Mouse (Mus musculus) megakaryocyte-erythroid progenitor cell, adult 5-6 weeks (primary cell): ENCODE measurements around the gene Wdr63. TPM values are rescaled to one million over a fixed set of nuclear protein-coding genes. Genes with fewer than 3 reads are reported as not detected.

ENCODE experiments used
- ATAC-seq: replicated peaks from 2 replicates; pipeline ENCODE4 v1.8.0; 2016; ENCODE audit warnings: mild to moderate bottlenecking, inconsistent platforms; ENCODE audit not compliant: severe bottlenecking, poor library complexity, low FRiP score, low TSS enrichment
- total RNA-seq, 2 experiments: library from RNA; stranded (forward) in 1 of 2; stranded (reverse) in 1 of 2; fragments of 200-1000, 215-1000 nt in 1 of 2; fragments of >200 nt in 1 of 2; fragmentation: Nextera tagmentation in 1 of 2; gene quantifications; 2 replicates each; pipeline ENCODE4 v1.2.3; 2014 to 2017

Gene Wdr63
- total RNA-seq, 2 experiments from 2014 or later: not detected

GRCm38 (mm10) chr3:146063146-146063545 is 44.8 kb downstream of the Wdr63 start:
- no peak for ATAC-seq

- no peak for ATAC-seq
Observed at GRCm38 (mm10) chr3:146059356-146059926, 48.5 kb downstream of the Wdr63 start.

DNA sequence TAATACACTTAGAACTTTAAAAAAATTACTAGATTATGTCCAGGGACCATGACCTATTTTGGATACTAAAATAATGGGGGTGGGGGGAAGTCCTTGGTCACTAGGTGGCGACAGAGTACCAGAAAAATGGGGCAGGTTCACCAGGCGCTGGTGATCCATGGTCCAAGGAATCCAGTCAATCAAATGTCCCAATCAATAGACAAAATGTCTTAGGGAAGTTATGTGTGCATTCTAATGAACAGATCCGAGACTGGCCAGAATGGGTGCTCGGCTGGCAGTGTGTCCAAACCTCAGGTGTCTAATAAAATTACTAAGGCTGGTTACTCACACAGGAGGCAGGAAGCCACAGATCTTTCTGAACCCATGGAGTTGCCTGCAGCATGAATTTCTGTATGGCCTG is 49.7 kb downstream of the Wdr63 start:
- ATAC-seq: peak; percentile 78

- no peak for ATAC-seq
Observed at GRCm38 (mm10) chr3:146057131-146057530, 50.8 kb downstream of the Wdr63 start.

GRCm38 (mm10) chr3:146053873-146054272 is 54.1 kb downstream of the Wdr63 start:
- ATAC-seq: no peak

DNA sequence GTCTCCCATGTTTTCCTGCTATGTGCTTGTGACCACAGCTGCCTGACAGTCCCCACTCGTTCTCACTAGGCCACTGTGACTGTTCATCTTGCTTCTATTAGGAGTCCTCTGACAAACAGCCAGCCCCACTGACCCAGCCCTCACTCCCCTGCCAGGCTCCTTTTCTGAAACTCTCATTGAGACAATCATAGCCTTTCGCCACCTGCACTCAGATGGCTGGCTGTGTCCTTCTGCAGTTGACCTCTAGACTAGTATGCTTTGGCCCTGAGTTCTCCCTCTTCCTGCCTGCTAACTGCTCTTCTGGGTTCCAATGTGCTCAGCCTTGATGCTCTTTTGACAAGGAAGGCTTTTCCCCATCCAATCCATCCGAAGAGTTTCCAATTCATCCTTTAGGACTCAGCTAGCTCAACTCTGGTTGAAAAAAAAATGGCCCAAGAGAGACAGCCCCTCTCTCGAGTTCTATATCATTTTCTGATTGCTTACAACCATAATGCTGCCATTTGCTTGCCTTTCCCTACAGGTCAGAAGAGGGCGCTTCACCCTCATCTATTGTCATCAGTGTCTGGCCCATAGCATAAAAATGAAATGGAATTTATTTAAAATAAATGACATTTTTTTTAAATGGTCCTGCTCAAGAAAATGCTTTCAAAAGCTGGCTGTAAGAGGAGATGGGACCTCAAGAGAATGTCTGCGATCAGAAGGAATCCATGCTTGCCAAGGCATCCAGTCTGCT is 54.7 kb downstream of the Wdr63 start:
- ATAC-seq: no peak

DNA sequence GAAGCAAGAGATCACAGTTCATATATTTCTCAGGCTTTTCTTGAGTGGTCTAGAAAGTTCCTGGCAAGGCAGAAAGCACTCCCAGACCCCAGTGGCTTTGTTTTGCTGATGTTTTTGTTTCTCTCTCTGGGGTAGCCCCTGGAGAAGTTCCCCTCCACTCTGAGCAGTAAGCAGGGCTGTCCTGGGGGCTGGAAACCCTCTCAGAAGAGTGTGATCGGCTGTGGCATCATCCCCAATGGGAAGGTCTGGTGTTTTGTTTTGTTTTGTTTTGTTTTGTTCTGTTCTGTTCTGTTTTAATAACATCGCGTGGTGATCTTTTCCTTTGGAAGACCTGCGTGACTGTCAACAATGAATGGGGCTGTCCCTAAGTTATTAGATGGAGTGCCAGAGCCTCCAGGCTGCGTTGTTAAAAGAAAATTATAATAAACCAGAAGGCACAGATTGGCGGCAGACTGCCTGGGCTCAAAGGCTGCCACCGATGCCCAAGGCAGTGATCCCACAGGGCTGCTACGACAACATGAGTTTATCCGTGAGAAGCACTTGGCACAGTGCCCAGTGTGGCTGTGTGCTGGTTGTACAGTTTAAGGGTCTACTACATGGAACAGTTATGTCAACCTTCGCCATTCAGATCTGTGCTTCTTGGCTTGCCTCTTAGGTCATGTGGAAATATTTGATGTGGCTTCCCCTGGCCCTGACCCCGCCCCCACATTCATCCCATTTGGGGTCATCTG is 56.5 kb downstream of the Wdr63 start:
- ATAC-seq: no peak

DNA sequence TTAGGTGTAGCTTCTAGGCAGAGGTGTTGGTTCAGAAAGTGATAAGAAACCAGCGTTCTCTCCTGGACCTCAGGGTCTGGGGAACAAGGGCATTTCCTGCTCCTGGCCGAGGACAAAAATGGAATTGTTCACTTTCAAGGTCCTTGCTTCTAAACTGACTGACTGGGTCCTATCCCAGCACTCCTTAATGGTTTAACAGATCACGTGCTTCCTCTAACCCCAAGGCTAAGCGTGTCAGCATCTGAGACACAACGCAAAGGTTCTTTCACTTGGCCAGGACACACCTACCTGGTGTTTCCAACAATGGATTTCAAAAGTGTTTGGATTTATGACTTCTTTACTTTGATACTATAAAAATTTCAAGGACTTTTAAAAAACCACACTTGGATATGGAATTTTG is 58.0 kb downstream of the Wdr63 start:
- ATAC-seq: no peak

DNA sequence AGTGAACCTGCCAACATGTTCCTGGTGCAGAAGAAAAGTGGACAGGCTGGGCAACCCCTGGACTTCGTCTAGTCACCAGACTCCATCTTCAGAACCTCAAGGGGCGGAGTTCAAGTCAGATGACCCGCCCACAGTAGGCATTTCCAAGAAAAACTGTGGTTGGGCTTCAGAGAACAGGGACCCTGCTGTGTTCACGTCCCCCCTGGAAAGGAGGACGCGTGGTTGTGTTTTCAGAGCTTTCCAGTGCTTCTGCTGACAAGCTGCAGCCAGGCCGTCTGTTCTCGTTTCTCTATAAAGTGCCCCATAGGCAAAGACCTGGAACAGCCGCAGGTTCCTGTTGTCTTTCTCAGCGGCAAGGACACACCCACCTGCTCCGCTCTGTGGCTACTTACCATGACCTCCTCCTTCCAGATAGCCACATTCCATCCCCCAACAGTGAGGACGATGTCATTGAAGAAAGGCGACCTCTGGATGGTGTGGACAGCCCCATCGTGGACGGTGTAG is 60.2 kb downstream of the Wdr63 start:
- peak; percentile 75 for ATAC-seq

GRCm38 (mm10) chr3:146046076-146046475 is 61.9 kb downstream of the Wdr63 start:
- no peak for ATAC-seq

- ATAC-seq: no peak
Observed at GRCm38 (mm10) chr3:146044977-146045376, 63.0 kb downstream of the Wdr63 start.

DNA sequence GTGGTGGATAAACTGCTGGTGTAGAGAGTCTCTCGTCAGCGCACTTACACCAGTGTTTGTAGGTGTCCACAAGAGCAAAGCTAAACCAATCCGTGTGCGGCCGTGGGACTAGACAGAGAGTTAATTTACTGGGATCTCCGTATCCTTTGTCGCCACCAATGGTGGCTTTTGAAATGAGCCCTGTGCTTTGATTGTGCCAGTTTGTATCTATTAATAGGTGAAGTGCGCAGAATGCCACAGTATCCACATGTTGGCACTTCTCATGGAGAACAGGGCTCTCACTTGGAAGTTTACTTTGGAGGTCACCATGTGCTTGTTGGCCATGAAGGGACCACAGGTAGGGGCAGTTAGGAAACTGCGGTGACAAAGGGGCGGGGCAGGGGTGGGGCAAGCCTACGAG is 66.5 kb downstream of the Wdr63 start:
- ATAC-seq: no peak

DNA sequence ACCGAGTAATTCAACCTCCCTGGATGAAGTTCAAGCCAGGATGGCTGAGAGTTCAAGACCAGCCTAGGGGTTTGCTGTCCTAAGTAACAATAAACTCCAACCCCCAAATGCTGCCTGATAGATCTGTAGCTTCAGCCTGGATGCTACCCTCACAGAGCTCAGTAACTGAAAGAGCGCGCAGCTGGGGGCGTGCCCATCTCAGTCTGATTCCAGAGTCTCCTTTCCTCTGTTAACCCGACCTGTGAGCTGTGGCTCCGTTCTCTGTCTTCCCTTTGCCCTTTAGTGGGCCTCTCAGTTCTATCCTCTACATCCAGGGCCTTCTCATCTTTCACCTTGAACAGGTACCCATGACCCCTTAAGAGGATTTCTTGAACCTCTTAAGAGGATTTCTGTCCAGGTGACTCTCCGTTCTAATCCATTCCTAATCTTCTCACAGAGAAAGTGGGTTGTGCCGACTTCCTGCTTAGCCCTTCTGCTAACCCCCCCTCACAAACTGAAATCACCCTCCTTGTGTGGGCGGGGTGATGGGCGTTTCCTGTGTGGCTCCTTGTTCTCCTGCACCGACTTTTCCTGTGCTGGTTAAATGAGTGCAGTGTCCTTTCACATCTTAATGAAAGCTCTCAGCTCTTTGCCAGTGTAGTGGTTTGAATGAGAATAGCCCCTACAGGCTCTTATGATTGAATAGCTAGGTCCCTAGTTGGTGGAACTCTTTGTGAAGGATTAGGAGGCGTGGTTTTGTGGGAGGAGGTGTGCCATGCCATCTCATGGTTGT is 68.6 kb downstream of the Wdr63 start:
- ATAC-seq: peak; percentile 55

- ATAC-seq: no peak
Observed at GRCm38 (mm10) chr3:146037906-146038305, 70.0 kb downstream of the Wdr63 start.

GRCm38 (mm10) chr3:146032976-146033375 is 75.0 kb downstream of the Wdr63 start:
- no peak for ATAC-seq

GRCm38 (mm10) chr3:146030255-146030836 is 77.6 kb downstream of the Wdr63 start:
- ATAC-seq: no peak

- ATAC-seq: no peak
Observed at GRCm38 (mm10) chr3:146029234-146029633, 78.7 kb downstream of the Wdr63 start.

DNA sequence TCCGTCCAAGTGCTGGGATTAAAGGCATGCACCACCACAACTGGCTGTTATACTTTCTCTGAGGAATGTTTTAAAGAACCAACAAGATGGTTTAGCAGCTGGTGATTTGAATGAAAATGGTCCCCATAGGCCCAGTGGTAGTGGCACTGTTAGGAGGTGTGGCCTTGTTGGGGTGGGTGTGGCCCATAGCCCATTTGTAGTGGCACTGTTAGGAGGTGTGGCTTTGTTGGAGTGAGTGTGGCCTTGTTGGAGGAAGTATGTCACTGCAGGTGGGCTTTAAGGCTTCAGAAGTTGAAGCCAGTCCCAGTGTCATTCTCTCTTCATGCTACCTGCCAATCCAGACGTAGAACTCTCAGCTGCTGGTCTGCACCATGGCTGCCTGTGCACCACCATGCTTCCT is 79.5 kb downstream of the Wdr63 start:
- ATAC-seq: no peak

DNA sequence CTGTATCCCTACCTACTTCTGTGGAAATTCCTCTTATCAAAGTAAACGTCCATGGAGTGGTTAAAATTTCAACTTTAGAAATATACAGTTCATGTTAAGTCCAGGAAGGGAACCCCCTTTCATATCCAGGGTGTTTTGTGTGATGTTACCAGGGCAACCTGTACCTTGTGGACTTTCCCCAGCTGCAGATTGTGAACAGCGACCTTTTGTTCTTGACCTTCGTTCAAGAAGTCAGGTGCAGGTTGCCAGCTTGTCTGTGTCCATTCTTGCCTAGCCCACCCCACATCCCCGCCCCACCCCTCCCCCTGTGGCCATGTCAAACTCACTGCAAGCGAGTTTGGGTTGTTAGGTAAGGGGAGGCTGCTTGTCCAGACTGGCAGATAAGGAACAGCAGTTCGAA is 80.8 kb downstream of the Wdr63 start:
- ATAC-seq: no peak
